Mouse (Mus musculus): ENCODE results near the gene Crlf1.

DNA sequence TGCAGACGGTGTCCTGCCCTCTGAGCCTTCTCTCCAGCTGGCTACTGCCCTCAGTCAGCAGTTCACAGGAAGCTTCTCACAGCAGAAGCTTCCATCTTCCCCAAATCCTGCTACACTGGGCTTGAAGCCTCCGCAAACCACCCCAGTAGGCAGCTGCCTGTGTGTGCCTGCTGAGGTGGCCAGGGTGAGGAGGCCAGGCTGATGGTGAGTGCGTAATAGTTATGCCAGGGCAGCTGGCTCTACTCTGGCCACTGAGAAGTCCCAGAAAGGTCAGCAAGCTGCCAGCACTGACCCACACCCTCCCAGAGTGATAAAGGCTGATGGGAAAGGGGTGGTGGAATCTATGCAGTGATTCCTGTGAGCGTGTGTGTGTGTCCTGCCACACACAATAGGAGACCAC is 26.7 kb upstream of the Crlf1 start:
- TF ChIP-seq POLR2A (IDR thresholded peaks at IDR 0.05; ENCODE audit: extremely low read depth, insufficient read depth, low read length): no peak
- no peak for TF ChIP-seq CTCF (IDR thresholded peaks at IDR 0.05; ENCODE audit: low read depth, low read length)

Data from liver, adult 2 months (tissue).